Mouse (Mus musculus) limb, embryonic 11.5 days (tissue): ENCODE results near the gene Tes. TPM values are rescaled to one million over a fixed set of nuclear protein-coding genes. Genes with fewer than 3 reads are reported as not detected.

Experiments
- ATAC-seq: fragments of 200-750 bp; cut with Nextera tagmentation; 2 replicates; pipeline ENCODE4 v1.8.0; 2017; ENCODE audit warnings: low read depth; ENCODE audit not compliant: insufficient number of reproducible peaks, low FRiP score, low TSS enrichment
- DNase-seq: peaks from one replicate; pipeline ENCODE4 v3.0.0-alpha.2; 2015; ENCODE audit warnings: low spot score
- H3K27ac ChIP-seq: fragments of 300-500 bp; sonication (generic); replicated peaks from 2 replicates; pipeline ENCODE4 v1.5.1; 2014; ENCODE audit warnings: low read depth, mild to moderate bottlenecking, low read length
- H3K27me3 ChIP-seq: fragments of 300-500 bp; sonication (generic); 2 replicates; pipeline ENCODE4 v1.6.1; 2014; ENCODE audit warnings: mild to moderate bottlenecking, low read length, mixed read lengths; ENCODE audit not compliant: control insufficient read depth, insufficient read depth
- H3K36me3 ChIP-seq: fragments of 300-500 bp; sonication (generic); 2 replicates; pipeline ENCODE4 v1.6.1; 2014; ENCODE audit warnings: mild to moderate bottlenecking, low read length, moderate library complexity, mixed read lengths; ENCODE audit not compliant: control insufficient read depth, insufficient read depth
- H3K4me1 ChIP-seq: fragments of 300-500 bp; sonication (generic); 2 replicates; pipeline ENCODE4 v1.6.1; 2014; ENCODE audit warnings: low read length, mixed read lengths; ENCODE audit not compliant: control insufficient read depth, insufficient read depth
- H3K4me2 ChIP-seq: fragments of 300-500 bp; sonication (generic); 2 replicates; pipeline ENCODE4 v1.6.1; 2014; ENCODE audit warnings: low read depth, mild to moderate bottlenecking, moderate library complexity; ENCODE audit not compliant: severe bottlenecking
- H3K4me3 ChIP-seq: fragments of 300-500 bp; sonication (generic); 2 replicates; pipeline ENCODE4 v1.5.1; 2014; ENCODE audit warnings: low read depth, low read length
- H3K9ac ChIP-seq: fragments of 300-500 bp; sonication (generic); 2 replicates; pipeline ENCODE4 v1.6.1; 2014; ENCODE audit warnings: mild to moderate bottlenecking, low read length
- H3K9me3 ChIP-seq: fragments of 300-500 bp; sonication (generic); 2 replicates; pipeline ENCODE4 v1.6.1; 2016; ENCODE audit warnings: low read length; ENCODE audit not compliant: control insufficient read depth
- WGBS: fragments of 180-500 bp; shearing (Covaris S2); extraction: QIAGEN DNeasy Blood & Tissue Kit; methylation state at CpG from one replicate; pipeline ENCODE4 v1.1.7; 2014; 5-methylcytosine and 5-hydroxymethylcytosine counted together
- polyA plus RNA-seq: library from polyadenylated mRNA; unstranded; fragments of >200 nt; fragmentation: Nextera tagmentation; extraction: Ambion mirVana; gene quantifications from 2 replicates; pipeline ENCODE4 v1.2.1, GENCODE M21; 2014

The Tes gene
- polyA plus RNA-seq, 1 experiment from 2014 or later = 126 TPM

DNA sequence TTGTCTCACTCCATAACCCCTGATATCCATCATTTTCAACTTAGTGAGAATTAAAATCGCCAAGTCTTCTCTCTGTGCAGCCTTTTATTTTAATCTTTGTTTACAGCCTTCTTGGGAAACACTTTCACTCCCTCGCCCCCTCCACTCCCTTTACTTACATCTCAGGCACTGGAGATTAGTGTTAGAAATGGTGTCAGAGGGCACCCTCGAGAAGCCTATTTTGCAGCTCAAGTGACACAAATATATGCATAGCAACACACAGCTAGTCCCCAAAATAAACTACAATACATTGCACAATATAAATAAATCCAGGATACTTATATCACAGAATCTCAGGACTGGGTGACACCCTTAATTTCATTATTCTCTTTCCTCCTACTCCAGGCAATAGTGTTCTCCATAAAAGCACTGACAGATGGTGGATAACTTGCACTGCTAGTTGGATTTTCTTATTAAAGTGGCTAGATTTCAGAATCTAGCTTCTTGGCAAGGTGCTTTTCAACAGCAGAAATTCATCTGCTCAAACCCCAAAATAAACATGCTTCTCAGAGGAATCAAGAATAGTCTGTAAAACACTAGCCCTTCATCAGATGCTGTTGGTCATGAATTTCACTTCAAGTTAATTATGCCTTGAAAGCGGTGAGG lies 86.2 kb downstream of the Tes start:
- Histone ChIP-seq H3K9me3 (no peaks in the 10 kb centered on the region), H3K4me3 (no peak overlapping the region), H3K27ac (no peak overlapping the region), H3K36me3 (no peaks in the 10 kb centered on the region), H3K9ac (no peak overlapping the region), H3K27me3 (no peaks in the 10 kb centered on the region), H3K4me2 (no peak overlapping the region), H3K4me1 (no peaks in the 10 kb centered on the region)
- ATAC-seq (no peak), DNase-seq (no peak)
- 76% methylated on average over 4 of the region's 4 CpGs for WGBS

GRCm38 (mm10) chr6:17152551-17152950 lies 87.6 kb downstream of the Tes start:
- Histone ChIP-seq H3K9ac (no peak overlapping the region), H3K36me3 (no peaks in the 10 kb centered on the region), H3K9me3 (no peaks in the 10 kb centered on the region), H3K4me2 (no peak overlapping the region), H3K27ac (no peak overlapping the region), H3K27me3 (no peaks in the 10 kb centered on the region), H3K4me3 (no peak overlapping the region), H3K4me1 (no peaks in the 10 kb centered on the region)
- no peak for DNase-seq
- no peak for ATAC-seq
- WGBS = 10% methylated on average over 3 of the region's 3 CpGs

Other genes with a start within 250 kb of the Tes start
- gene Tfec, start 166.7 kb upstream of the Tes start, polyA plus RNA-seq = 0.44 and 0.71 TPM in 2 replicates
- gene Cav2, start 216.0 kb downstream of the Tes start, polyA plus RNA-seq = 7.1 and 7.2 TPM in 2 replicates
- 26.9 and 29.1 TPM in 2 replicates for gene Cav1, start 241.2 kb downstream of the Tes start, polyA plus RNA-seq